Mouse (Mus musculus) heart, postnatal 0 days (tissue): ENCODE measurements at regions not wholly inside any gene's neighbourhood (a gene's known extent, or its start where the extent isn't known, plus 50 kb on each side); places are given as distances from the start of the nearest gene placed in this dataset.

Experiments
- CTCF ChIP-seq: IDR thresholded peaks from 2 replicates; pipeline ENCODE4 v1.5.1; 2016; ENCODE audit warnings: antibody characterized with exemption, control low read depth, low read depth
- EP300 ChIP-seq: IDR thresholded peaks from 2 replicates; pipeline ENCODE4 v1.6.1; 2016; ENCODE audit warnings: antibody characterized with exemption, low read depth

DNA sequence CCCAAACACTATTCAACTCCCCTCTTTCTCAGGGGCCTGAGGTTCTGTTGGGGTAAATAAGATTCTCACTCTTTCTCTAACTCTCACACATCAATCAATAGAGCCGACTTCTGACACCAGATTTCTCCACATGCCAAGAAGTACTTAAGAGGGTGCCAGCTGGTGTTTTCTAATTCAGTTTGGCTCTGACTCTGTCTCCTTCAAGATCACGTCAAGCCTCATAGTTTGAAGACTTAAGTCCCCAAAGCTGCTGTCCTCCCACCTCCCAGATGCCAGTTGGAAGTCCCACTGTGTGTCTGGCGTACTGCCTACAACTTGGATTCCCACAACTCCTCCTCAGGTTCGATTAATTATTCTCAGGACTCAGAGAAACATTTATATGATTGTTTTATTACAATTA is 54.6 kb upstream of the Abcd3 start:
- TF ChIP-seq EP300 (no peak), CTCF (no peak)
